Mouse (Mus musculus) hindbrain, embryonic 11.5 days (tissue): ENCODE data around the gene Gpam. TPM values are rescaled to one million over a fixed set of nuclear protein-coding genes. Genes with fewer than 3 reads are reported as not detected.
"Not testable (repeated sequence)": the region's sequence is repeated elsewhere in the genome, so short reads cannot be mapped to it uniquely, and the experiment has no call there.

ENCODE experiments used
- ATAC-seq: fragments of 200-750 bp; cut with Nextera tagmentation; 2 replicates; pipeline ENCODE4 v1.8.0; 2017; ENCODE audit warnings: mild to moderate bottlenecking, moderate TSS enrichment, moderate library complexity; ENCODE audit not compliant: low FRiP score
- DNase-seq: peaks from one replicate; pipeline ENCODE4 v3.0.0-alpha.2; 2015; ENCODE audit warnings: low spot score
- H3K27ac ChIP-seq: fragments of 300-500 bp; sonication (generic); 2 replicates; pipeline ENCODE4 v1.5.1; 2014; ENCODE audit warnings: mild to moderate bottlenecking, low read depth, low read length
- H3K27me3 ChIP-seq: fragments of 300-500 bp; sonication (generic); 2 replicates; pipeline ENCODE4 v1.6.1; 2014; ENCODE audit warnings: mild to moderate bottlenecking, low read length, moderate library complexity, mixed read lengths; ENCODE audit not compliant: control insufficient read depth, insufficient read depth
- H3K36me3 ChIP-seq: fragments of 300-500 bp; sonication (generic); 2 replicates; pipeline ENCODE4 v1.6.1; 2014; ENCODE audit warnings: mild to moderate bottlenecking, low read length, moderate library complexity, mixed read lengths; ENCODE audit not compliant: control insufficient read depth, insufficient read depth
- H3K4me1 ChIP-seq: fragments of 300-500 bp; sonication (generic); replicated peaks from 2 replicates; pipeline ENCODE4 v1.6.1; 2014; ENCODE audit warnings: low read length, mixed read lengths; ENCODE audit not compliant: control insufficient read depth, insufficient read depth
- H3K4me2 ChIP-seq: fragments of 300-500 bp; sonication (generic); replicated peaks from 2 replicates; pipeline ENCODE4 v1.6.1; 2014; ENCODE audit warnings: mild to moderate bottlenecking, low read depth, low read length
- H3K4me3 ChIP-seq: fragments of 300-500 bp; sonication (generic); 2 replicates; pipeline ENCODE4 v1.5.1; 2014; ENCODE audit warnings: low read depth, low read length
- H3K9ac ChIP-seq: fragments of 300-500 bp; sonication (generic); 2 replicates; pipeline ENCODE4 v1.6.1; 2014; ENCODE audit warnings: low read depth, low read length
- H3K9me3 ChIP-seq: fragments of 300-500 bp; sonication (generic); 2 replicates; pipeline ENCODE4 v1.6.1; 2016; ENCODE audit warnings: low read length; ENCODE audit not compliant: control insufficient read depth
- WGBS: fragments of 180-500 bp; shearing (Covaris S2); extraction: QIAGEN DNeasy Blood & Tissue Kit; methylation state at CpG from one replicate; pipeline ENCODE4 v1.1.7; 2014; 5-methylcytosine and 5-hydroxymethylcytosine counted together
- polyA plus RNA-seq: library from polyadenylated mRNA; unstranded; fragments of >200 nt; fragmentation: Nextera tagmentation; extraction: Ambion mirVana; gene quantifications from 2 replicates; pipeline ENCODE4 v1.2.1, GENCODE M21; 2014

The Gpam gene
- polyA plus RNA-seq, 1 experiment from 2014 or later, result 17.5 TPM

DNA sequence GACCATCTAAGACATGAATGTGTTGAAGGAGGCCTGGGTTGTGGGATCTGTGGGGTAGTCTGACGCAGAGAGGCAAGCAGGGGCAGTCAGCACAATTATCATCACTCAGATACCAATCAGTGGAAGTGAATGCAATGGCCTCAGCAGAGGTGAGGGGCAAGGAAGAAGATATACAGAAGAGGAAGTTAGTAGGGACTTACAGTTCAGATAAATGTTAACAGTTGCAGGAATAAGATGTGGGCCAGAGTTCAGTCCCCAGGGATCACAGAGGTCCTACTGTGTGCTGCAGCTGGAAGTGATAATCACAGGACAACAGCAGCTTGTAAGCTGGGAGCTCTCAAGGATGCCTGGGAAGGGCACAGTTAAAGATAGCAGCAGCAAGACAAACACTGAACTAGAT is 37.1 kb upstream of the Gpam start:
- WGBS, result 77% methylated on average over 1 of the region's 1 CpGs
- no peak for DNase-seq
- H3K9me3 ChIP-seq, result no peaks in the 10 kb centered on the region

GRCm38 (mm10) chr19:55162271-55162670 is 35.2 kb upstream of the Gpam start:
- no peak overlapping the region for H3K4me3 ChIP-seq
- WGBS, result 77% methylated on average over 4 of the region's 4 CpGs

More for the DNA sequence above, 37.1 kb upstream of the Gpam start:
- no peak overlapping the region for H3K4me2 ChIP-seq
- H3K9ac ChIP-seq, result no peak overlapping the region
- no peak overlapping the region for H3K4me3 ChIP-seq
- no peak overlapping the region for H3K27ac ChIP-seq
- no peak for ATAC-seq
- no peaks in the 10 kb centered on the region for H3K27me3 ChIP-seq
- H3K4me1 ChIP-seq, result no peaks in the 10 kb centered on the region
- H3K36me3 ChIP-seq, result no peaks in the 10 kb centered on the region

DNA sequence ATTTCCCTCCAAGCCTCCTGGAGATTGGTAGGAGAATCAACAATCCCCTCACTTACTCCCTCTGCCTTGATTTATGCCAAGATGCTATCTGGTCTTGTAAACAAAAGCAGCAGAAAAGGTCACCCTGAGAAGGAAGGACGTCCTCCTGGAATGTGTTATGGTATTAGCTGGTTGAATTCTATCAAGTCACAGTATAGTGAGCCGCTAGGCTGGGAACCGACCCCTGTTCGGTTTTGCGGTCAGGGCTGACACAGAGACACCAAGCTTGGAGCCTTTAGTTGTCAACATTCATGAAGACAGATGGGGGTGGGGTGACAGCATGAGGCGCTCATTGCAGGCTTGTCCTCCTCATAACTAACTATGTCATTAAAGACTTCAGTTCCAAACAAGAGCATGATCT is 32.8 kb upstream of the Gpam start:
- H3K4me2 ChIP-seq, result no peak overlapping the region
- ATAC-seq (no peak), DNase-seq (no peak)
- no peaks in the 10 kb centered on the region for H3K27me3 ChIP-seq
- no peaks in the 10 kb centered on the region for H3K36me3 ChIP-seq
- H3K4me3 ChIP-seq, result no peak overlapping the region
- H3K4me1 ChIP-seq, result no peaks in the 10 kb centered on the region
- H3K27ac ChIP-seq, result no peak overlapping the region
- no peaks in the 10 kb centered on the region for H3K9me3 ChIP-seq
- 86% methylated on average over 6 of the region's 6 CpGs for WGBS
- H3K9ac ChIP-seq, result no peak overlapping the region

More at GRCm38 (mm10) chr19:55162271-55162670, 35.2 kb upstream of the Gpam start:
- H3K4me2 ChIP-seq, result no peak overlapping the region
- ATAC-seq (no peak), DNase-seq (no peak)
- no peak overlapping the region for H3K9ac ChIP-seq
- H3K9me3 ChIP-seq, result no peaks in the 10 kb centered on the region
- no peaks in the 10 kb centered on the region for H3K27me3 ChIP-seq
- H3K27ac ChIP-seq, result no peak overlapping the region
- no peaks in the 10 kb centered on the region for H3K4me1 ChIP-seq
- no peaks in the 10 kb centered on the region for H3K36me3 ChIP-seq

GRCm38 (mm10) chr19:55158606-55159005 is 31.6 kb upstream of the Gpam start:
- ATAC-seq, result no peak
- no peak for DNase-seq
- Histone ChIP-seq H3K4me2 (no peak overlapping the region), H3K9me3 (no peaks in the 10 kb centered on the region), H3K27ac (no peak overlapping the region), H3K4me1 (no peaks in the 10 kb centered on the region), H3K4me3 (no peak overlapping the region), H3K27me3 (no peaks in the 10 kb centered on the region), H3K36me3 (no peaks in the 10 kb centered on the region), H3K9ac (no peak overlapping the region)
- 67% methylated on average over 8 of the region's 8 CpGs for WGBS

GRCm38 (mm10) chr19:55157029-55157428 is 30.0 kb upstream of the Gpam start:
- 80% methylated on average over 7 of the region's 7 CpGs for WGBS
- H3K4me1 ChIP-seq, result no peaks in the 10 kb centered on the region
- no peak overlapping the region for H3K4me2 ChIP-seq
- no peak overlapping the region for H3K27ac ChIP-seq
- H3K9ac ChIP-seq, result no peak overlapping the region
- no peak for ATAC-seq
- H3K4me3 ChIP-seq, result no peak overlapping the region
- no peaks in the 10 kb centered on the region for H3K36me3 ChIP-seq
- no peaks in the 10 kb centered on the region for H3K9me3 ChIP-seq
- H3K27me3 ChIP-seq, result no peaks in the 10 kb centered on the region
- DNase-seq, result no peak

- Histone ChIP-seq H3K4me1 (no peaks in the 10 kb centered on the region), H3K27ac (no peak overlapping the region), H3K27me3 (no peaks in the 10 kb centered on the region), H3K9me3 (no peaks in the 10 kb centered on the region), H3K9ac (no peak overlapping the region), H3K36me3 (no peaks in the 10 kb centered on the region), H3K4me3 (no peak overlapping the region), H3K4me2 (no peak overlapping the region)
- DNase-seq (no peak), ATAC-seq (no peak)
- 93% methylated on average over 6 of the region's 6 CpGs for WGBS
Measured at GRCm38 (mm10) chr19:55152983-55153382, 25.9 kb upstream of the Gpam start.

DNA sequence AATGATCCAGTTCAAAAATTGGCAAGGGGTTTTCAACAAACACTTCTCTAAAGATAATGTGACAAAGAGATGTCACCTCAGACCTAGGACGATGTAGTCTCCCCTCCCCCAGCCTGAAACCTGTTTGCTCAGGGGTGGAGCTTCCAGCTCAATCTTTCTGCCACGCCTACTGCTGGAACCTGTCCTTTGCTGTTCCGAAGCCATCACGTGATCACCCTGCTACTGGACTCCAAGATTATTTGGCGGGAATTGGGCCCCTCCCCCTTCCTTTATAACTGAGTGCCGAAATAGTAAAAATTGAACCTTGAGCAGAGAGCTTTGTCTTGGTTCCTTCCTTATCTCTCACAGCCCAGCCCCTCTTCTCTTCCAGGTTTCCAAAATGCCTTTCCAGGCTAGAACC is 25.2 kb upstream of the Gpam start:
- not testable (repeated sequence) for H3K4me1 ChIP-seq, H3K4me2 ChIP-seq, H3K9me3 ChIP-seq, H3K27ac ChIP-seq, DNase-seq, H3K4me3 ChIP-seq, H3K27me3 ChIP-seq, H3K36me3 ChIP-seq, ATAC-seq, H3K9ac ChIP-seq
- 78% methylated on average over 6 of the region's 6 CpGs for WGBS

DNA sequence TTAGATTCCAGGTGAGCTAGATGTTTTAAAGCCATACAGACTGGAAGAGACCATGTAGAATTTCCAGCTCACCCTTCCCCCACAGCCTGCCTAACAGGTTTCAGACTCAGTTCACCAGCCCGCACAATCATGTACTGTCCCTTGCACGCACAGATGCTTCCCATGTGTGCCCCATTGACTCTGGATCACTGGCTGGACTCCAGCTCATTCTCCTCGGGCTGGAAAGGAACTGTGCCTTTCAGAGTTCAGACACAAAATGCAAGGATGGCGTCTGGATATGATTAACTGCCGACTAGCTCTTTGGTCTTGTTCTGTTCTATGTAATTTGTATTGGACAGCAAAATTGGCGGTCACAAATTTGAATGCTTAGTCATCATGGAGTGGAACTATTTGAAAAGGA is 22.6 kb upstream of the Gpam start:
- H3K9me3 ChIP-seq, result no peaks in the 10 kb centered on the region
- no peak overlapping the region for H3K27ac ChIP-seq
- H3K36me3 ChIP-seq, result no peaks in the 10 kb centered on the region
- DNase-seq (no peak), ATAC-seq (no peak)
- WGBS, result 72% methylated on average over 6 of the region's 6 CpGs
- H3K27me3 ChIP-seq, result no peaks in the 10 kb centered on the region
- no peak overlapping the region for H3K9ac ChIP-seq
- H3K4me1 ChIP-seq, result 0 out of 2 replicates have a peak, but pooled peaks cover 4% of the 10 kb centered on the region
- no peak overlapping the region for H3K4me2 ChIP-seq
- H3K4me3 ChIP-seq, result no peak overlapping the region

- Histone ChIP-seq H3K4me2 (no peak overlapping the region), H3K36me3 (no peaks in the 10 kb centered on the region), H3K9ac (no peak overlapping the region), H3K9me3 (no peaks in the 10 kb centered on the region), H3K27ac (no peak overlapping the region), H3K4me1 (0 out of 2 replicates have a peak, but pooled peaks cover 6% of the 10 kb centered on the region), H3K4me3 (no peak overlapping the region), H3K27me3 (no peaks in the 10 kb centered on the region)
- no peak for DNase-seq
- 89% methylated on average over 6 of the region's 6 CpGs for WGBS
- no peak for ATAC-seq
Measured at GRCm38 (mm10) chr19:55148109-55148508, 21.1 kb upstream of the Gpam start.
